Mouse (Mus musculus) liver, embryonic 13.5 days (tissue): ENCODE data around the gene Tmem176b. TPM values are rescaled to one million over a fixed set of nuclear protein-coding genes. Genes with fewer than 3 reads are reported as not detected.

ENCODE experiments used
- ATAC-seq: fragments of 200-750 bp; cut with Nextera tagmentation; 2 replicates; pipeline ENCODE4 v1.8.0; 2017; ENCODE audit warnings: low read depth, mild to moderate bottlenecking, moderate number of reproducible peaks, moderate library complexity
- DNase-seq: peaks from one replicate; pipeline ENCODE4 v3.0.0; 2022
- H3K27ac ChIP-seq: fragments of 300-500 bp; sonication (generic); 2 replicates; pipeline ENCODE4 v1.5.1; 2015; ENCODE audit warnings: moderate library complexity, mild to moderate bottlenecking, inconsistent platforms
- H3K27me3 ChIP-seq: fragments of 300-500 bp; sonication (generic); 2 replicates; pipeline ENCODE4 v1.6.1; 2015; ENCODE audit warnings: mild to moderate bottlenecking, inconsistent platforms
- H3K36me3 ChIP-seq: fragments of 300-500 bp; sonication (generic); 2 replicates; pipeline ENCODE4 v1.6.1; 2015; ENCODE audit warnings: mild to moderate bottlenecking, inconsistent platforms
- H3K4me1 ChIP-seq: fragments of 300-500 bp; sonication (generic); replicated peaks from 2 replicates; pipeline ENCODE4 v1.6.1; 2015; ENCODE audit warnings: inconsistent platforms
- H3K4me2 ChIP-seq: fragments of 300-500 bp; sonication (generic); 2 replicates; pipeline ENCODE4 v1.6.1; 2015; ENCODE audit warnings: inconsistent platforms, mild to moderate bottlenecking, moderate library complexity
- H3K4me3 ChIP-seq: fragments of 300-500 bp; sonication (generic); replicated peaks from 2 replicates; pipeline ENCODE4 v1.5.1; 2015; ENCODE audit warnings: mild to moderate bottlenecking, inconsistent platforms
- H3K9ac ChIP-seq: fragments of 300-500 bp; sonication (generic); 2 replicates; pipeline ENCODE4 v1.6.1; 2015; ENCODE audit warnings: mild to moderate bottlenecking, inconsistent platforms
- H3K9me3 ChIP-seq: fragments of 300-500 bp; sonication (generic); replicated peaks from 2 replicates; pipeline ENCODE4 v1.6.1; 2016; ENCODE audit warnings: inconsistent platforms
- WGBS: fragments of 180-500 bp; shearing (Covaris S2); methylation state at CpG from one replicate; pipeline ENCODE4 v1.1.7; 2015; ENCODE audit not compliant: insufficient replicate concordance; 5-methylcytosine and 5-hydroxymethylcytosine counted together
- polyA plus RNA-seq: library from polyadenylated mRNA; unstranded; fragments of >200 nt; fragmentation: Nextera tagmentation; extraction: Ambion mirVana; gene quantifications from 2 replicates; pipeline ENCODE4 v1.2.1, GENCODE M21; 2015

The Tmem176b gene
- polyA plus RNA-seq, 1 experiment from 2014 or later, result 119 TPM

DNA sequence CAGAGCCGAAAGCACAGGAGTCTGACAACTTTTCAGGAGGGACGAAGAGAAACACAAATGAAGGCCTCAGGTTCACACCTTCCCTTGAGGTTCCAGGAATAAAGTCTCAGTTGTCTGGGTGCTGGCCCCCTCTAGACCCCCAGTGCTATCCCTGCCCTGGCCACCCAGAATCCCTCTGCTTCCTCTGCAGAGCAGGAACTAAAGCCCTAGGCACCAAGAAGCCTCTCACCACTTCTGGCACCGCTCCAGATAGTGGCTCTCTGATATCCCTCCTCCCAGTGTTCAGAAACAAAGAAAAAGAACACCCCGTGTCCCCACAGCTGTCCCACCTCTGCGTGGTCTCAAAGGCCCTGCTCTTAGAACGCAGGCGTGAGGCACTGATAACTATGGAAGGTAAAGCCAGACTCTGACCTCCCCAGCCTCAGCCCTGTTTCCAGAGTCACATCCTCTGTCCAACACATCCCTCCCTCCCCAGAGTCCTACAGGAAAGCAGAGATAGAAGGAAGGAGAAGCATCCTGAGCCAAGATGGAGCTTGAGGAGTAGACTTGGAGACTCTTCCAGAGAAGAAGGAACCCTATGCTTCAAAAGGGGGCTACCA lies 826 bp downstream of the Tmem176b start, which contains the start of gene Tmem176a:
Gene Tmem176a, plus strand, starts transcription at position 549 of the 599 bp plus-strand sequence.
- peak within 1 kb of the TSS; percentile 69 for H3K27ac ChIP-seq
- ATAC-seq, result peak; percentile 56
- peak within 1 kb of the TSS; percentile 54 for H3K9ac ChIP-seq
- DNase-seq, result no peak
- H3K27me3 ChIP-seq, result no peaks in the 10 kb centered on the region
- peak within 1 kb of the TSS; percentile 50 for H3K4me3 ChIP-seq
- H3K9me3 ChIP-seq, result no peaks in the 10 kb centered on the region
- 24% methylated on average over 7 of the region's 7 CpGs for WGBS
- H3K4me1 ChIP-seq, result peaks cover 5% of the 10 kb centered on the region; the same call in 1 of the 2 replicates
- peaks cover 20% of the 10 kb centered on the region for H3K36me3 ChIP-seq
- peak within 1 kb of the TSS; percentile 53 for H3K4me2 ChIP-seq

- no peak overlapping the region for H3K9ac ChIP-seq
- H3K27me3 ChIP-seq, result no peaks in the 10 kb centered on the region
- peaks cover 5% of the 10 kb centered on the region; the same call in 1 of the 2 replicates for H3K4me1 ChIP-seq
- H3K36me3 ChIP-seq, result peaks cover 40% of the 10 kb centered on the region
- 76% methylated on average over 6 of the region's 6 CpGs for WGBS
- ATAC-seq (no peak), DNase-seq (no peak)
- no peak overlapping the region for H3K4me3 ChIP-seq
- no peak overlapping the region for H3K27ac ChIP-seq
- no peaks in the 10 kb centered on the region for H3K9me3 ChIP-seq
- H3K4me2 ChIP-seq, result peak overlapping the region; percentile 53
Measured at GRCm38 (mm10) chr6:48838321-48839080, 2.8 kb downstream of the Tmem176b start.

GRCm38 (mm10) chr6:48837516-48837915 lies 3.8 kb downstream of the Tmem176b start:
- no peak overlapping the region for H3K4me2 ChIP-seq
- H3K36me3 ChIP-seq, result peaks cover 49% of the 10 kb centered on the region
- no peak overlapping the region for H3K9ac ChIP-seq
- ATAC-seq (no peak), DNase-seq (no peak)
- H3K4me1 ChIP-seq, result peaks cover 8% of the 10 kb centered on the region; the same call in 1 of the 2 replicates
- no peaks in the 10 kb centered on the region for H3K9me3 ChIP-seq
- H3K27me3 ChIP-seq, result no peaks in the 10 kb centered on the region
- 69% methylated on average over 7 of the region's 7 CpGs for WGBS
- no peak overlapping the region for H3K4me3 ChIP-seq
- no peak overlapping the region for H3K27ac ChIP-seq

DNA sequence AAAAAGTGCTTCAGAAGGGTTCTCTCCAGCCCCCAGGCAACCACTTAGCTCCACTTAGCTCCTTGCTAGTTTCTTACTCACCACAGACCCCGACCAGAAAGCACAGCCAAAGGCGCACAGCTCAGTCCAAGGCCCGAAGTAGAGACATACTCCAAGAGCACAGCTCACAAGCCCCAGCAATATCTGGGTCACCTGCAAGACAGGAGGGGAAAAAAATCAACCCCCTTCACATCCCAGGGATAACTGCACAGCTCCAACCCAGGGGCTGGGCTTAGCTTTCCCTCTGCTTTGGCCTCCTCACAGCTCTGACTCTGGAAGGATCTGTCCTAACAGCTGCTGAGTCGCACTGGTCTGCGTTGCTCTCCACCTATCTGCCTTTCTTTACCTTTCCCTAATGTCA lies 5.2 kb downstream of the Tmem176b start:
- ATAC-seq, result no peak
- no peak overlapping the region for H3K27ac ChIP-seq
- no peaks in the 10 kb centered on the region for H3K27me3 ChIP-seq
- no peak overlapping the region for H3K4me3 ChIP-seq
- no peak overlapping the region for H3K9ac ChIP-seq
- whole genome bisulfite sequencing, result 71% methylated on average over 5 of the region's 5 CpGs
- no peaks in the 10 kb centered on the region for H3K9me3 ChIP-seq
- H3K4me2 ChIP-seq, result no peak overlapping the region
- 0 out of 2 replicates have a peak, but pooled peaks cover 3% of the 10 kb centered on the region for H3K4me1 ChIP-seq
- no peak for DNase-seq
- peaks cover 49% of the 10 kb centered on the region for H3K36me3 ChIP-seq

- ATAC-seq (no peak), DNase-seq (no peak)
- no peak overlapping the region for H3K4me2 ChIP-seq
- no peak overlapping the region for H3K9ac ChIP-seq
- H3K27me3 ChIP-seq, result no peaks in the 10 kb centered on the region
- H3K27ac ChIP-seq, result no peak overlapping the region
- no peaks in the 10 kb centered on the region for H3K9me3 ChIP-seq
- H3K4me3 ChIP-seq, result no peak overlapping the region
- peaks cover 6% of the 10 kb centered on the region; the same call in 1 of the 2 replicates for H3K4me1 ChIP-seq
- WGBS, result 69% methylated on average over 5 of the region's 5 CpGs
- peaks cover 49% of the 10 kb centered on the region for H3K36me3 ChIP-seq
Measured at GRCm38 (mm10) chr6:48835241-48835640, 6.1 kb downstream of the Tmem176b start.

DNA sequence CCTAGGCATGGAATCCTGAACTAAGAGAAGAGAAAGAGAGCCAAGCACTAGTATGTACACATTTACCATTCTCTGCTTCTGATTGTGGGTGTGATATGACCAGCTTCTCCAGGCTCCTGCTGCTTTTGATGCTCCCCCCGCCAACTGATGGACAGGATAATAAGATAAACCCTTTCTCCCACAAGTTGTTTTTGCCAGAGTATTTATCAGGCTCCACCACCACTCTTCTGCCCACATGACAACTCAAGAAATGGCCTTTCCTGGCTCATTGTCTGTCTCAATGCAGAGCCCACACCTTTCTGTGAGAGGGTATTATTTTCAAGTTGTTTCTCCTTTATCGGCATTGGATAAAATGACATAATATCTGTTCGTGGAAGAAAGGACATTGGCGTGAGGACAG lies 7.8 kb downstream of the Tmem176b start:
- Histone ChIP-seq H3K9me3 (no peaks in the 10 kb centered on the region), H3K4me1 (peaks cover 15% of the 10 kb centered on the region; the same call in 1 of the 2 replicates), H3K4me2 (no peak overlapping the region), H3K36me3 (peaks cover 49% of the 10 kb centered on the region), H3K4me3 (no peak overlapping the region), H3K9ac (no peak overlapping the region), H3K27ac (no peak overlapping the region), H3K27me3 (no peaks in the 10 kb centered on the region)
- WGBS, result 53% methylated on average over 4 of the region's 4 CpGs
- ATAC-seq (no peak), DNase-seq (no peak)

- no peak for DNase-seq
- ATAC-seq, result no peak
- 38% methylated on average over 1 of the region's 1 CpGs for WGBS
Measured at GRCm38 (mm10) chr6:48832426-48832825, 8.9 kb downstream of the Tmem176b start.

DNA sequence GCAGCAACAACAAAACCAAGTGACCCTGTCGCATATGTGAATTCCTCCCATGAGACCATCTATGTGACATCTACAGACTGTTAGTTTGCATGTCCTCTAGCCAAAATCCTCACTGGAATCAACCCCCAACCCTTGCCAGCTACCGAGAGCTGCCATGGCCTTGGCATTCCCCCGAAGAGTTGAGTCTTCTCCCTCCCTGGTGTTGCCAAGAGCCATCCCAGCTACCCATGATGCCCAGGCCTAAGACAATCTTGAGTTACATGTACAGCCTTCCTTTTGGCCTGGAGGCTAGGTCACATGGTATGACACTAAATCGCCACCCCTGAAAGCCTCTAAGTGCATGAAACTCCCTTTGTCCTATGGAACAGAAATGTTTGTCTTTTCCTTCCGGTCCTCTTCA lies 10.2 kb downstream of the Tmem176b start:
- H3K4me1 ChIP-seq, result peaks cover 15% of the 10 kb centered on the region; the same call in 1 of the 2 replicates
- H3K36me3 ChIP-seq, result peaks cover 34% of the 10 kb centered on the region
- no peak overlapping the region for H3K9ac ChIP-seq
- no peak for ATAC-seq
- H3K9me3 ChIP-seq, result no peaks in the 10 kb centered on the region
- no peak for DNase-seq
- H3K4me3 ChIP-seq, result no peak overlapping the region
- 69% methylated on average over 5 of the region's 5 CpGs for WGBS
- no peak overlapping the region for H3K4me2 ChIP-seq
- no peaks in the 10 kb centered on the region for H3K27me3 ChIP-seq
- H3K27ac ChIP-seq, result no peak overlapping the region

More at GRCm38 (mm10) chr6:48832426-48832825, 8.9 kb downstream of the Tmem176b start:
- no peak overlapping the region for H3K9ac ChIP-seq
- H3K9me3 ChIP-seq, result no peaks in the 10 kb centered on the region
- H3K36me3 ChIP-seq, result peaks cover 40% of the 10 kb centered on the region
- H3K27me3 ChIP-seq, result no peaks in the 10 kb centered on the region
- peaks cover 15% of the 10 kb centered on the region; the same call in 1 of the 2 replicates for H3K4me1 ChIP-seq
- no peak overlapping the region for H3K27ac ChIP-seq
- H3K4me2 ChIP-seq, result no peak overlapping the region
- no peak overlapping the region for H3K4me3 ChIP-seq

- Histone ChIP-seq H3K27me3 (no peaks in the 10 kb centered on the region), H3K27ac (peak overlapping the region; percentile 6; the same call in 1 of the 2 replicates), H3K4me3 (no peak overlapping the region), H3K36me3 (peaks cover 26% of the 10 kb centered on the region), H3K4me1 (peaks cover 15% of the 10 kb centered on the region; the same call in 1 of the 2 replicates), H3K4me2 (no peak overlapping the region), H3K9me3 (no peaks in the 10 kb centered on the region), H3K9ac (no peak overlapping the region)
- 35% methylated on average over 1 of the region's 1 CpGs for WGBS
- ATAC-seq (no peak), DNase-seq (no peak)
Measured at GRCm38 (mm10) chr6:48830241-48830640, 11.1 kb downstream of the Tmem176b start.

DNA sequence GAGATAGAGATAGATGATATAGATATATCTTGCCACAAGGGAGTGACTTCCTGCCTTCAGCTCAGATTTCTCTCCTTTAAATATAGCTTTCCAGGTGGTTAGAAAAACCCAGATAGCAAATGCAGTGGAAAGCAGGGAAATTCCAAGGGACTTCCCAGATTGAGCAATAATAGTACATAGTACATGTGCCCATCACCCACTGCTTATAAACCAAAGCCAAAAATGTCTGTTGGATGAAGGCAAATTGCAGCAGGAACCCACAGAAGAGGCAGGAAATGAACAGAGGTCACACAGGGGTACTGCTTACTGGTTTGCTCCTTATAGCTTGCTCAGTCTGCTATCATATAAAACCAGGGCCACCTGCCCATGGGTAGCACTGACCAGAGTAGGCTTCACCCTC lies 11.6 kb downstream of the Tmem176b start:
- no peak overlapping the region for H3K9ac ChIP-seq
- no peaks in the 10 kb centered on the region for H3K27me3 ChIP-seq
- no peak overlapping the region for H3K4me2 ChIP-seq
- no peak overlapping the region for H3K4me3 ChIP-seq
- peak overlapping the region; percentile 6; the same call in 1 of the 2 replicates for H3K27ac ChIP-seq
- no peaks in the 10 kb centered on the region for H3K9me3 ChIP-seq
- H3K4me1 ChIP-seq, result peaks cover 15% of the 10 kb centered on the region; the same call in 1 of the 2 replicates
- H3K36me3 ChIP-seq, result peaks cover 20% of the 10 kb centered on the region
- no peak for DNase-seq
- no peak for ATAC-seq

GRCm38 (mm10) chr6:48828976-48829375 lies 12.3 kb downstream of the Tmem176b start:
- ATAC-seq, result no peak
- Histone ChIP-seq H3K9ac (no peak overlapping the region), H3K4me2 (no peak overlapping the region), H3K4me1 (peaks cover 16% of the 10 kb centered on the region), H3K4me3 (no peak overlapping the region), H3K9me3 (no peaks in the 10 kb centered on the region), H3K27ac (no peak overlapping the region), H3K36me3 (peaks cover 14% of the 10 kb centered on the region), H3K27me3 (no peaks in the 10 kb centered on the region)
- 59% methylated on average over 1 of the region's 1 CpGs for WGBS
- no peak for DNase-seq
